Mouse (Mus musculus) limb, embryonic 14.5 days (tissue): ENCODE results near the gene Rbm4b. TPM values are rescaled to one million over a fixed set of nuclear protein-coding genes. Genes with fewer than 3 reads are reported as not detected.
A peak's percentile ranks its signal among the peaks of the same experiment; 100 is the strongest.

ENCODE experiments used
- ATAC-seq: fragments of 200-750 bp; cut with Nextera tagmentation; 2 replicates; pipeline ENCODE4 v1.8.0; 2017; ENCODE audit warnings: low read depth, moderate number of reproducible peaks, moderate TSS enrichment; ENCODE audit not compliant: low FRiP score
- DNase-seq: peaks from one replicate; pipeline ENCODE4 v3.0.0-alpha.2; 2015; ENCODE audit warnings: low spot score
- H3K27ac ChIP-seq: fragments of 300-500 bp; sonication (generic); replicated peaks from 2 replicates; pipeline ENCODE4 v1.5.1; 2014; ENCODE audit warnings: low read depth, mild to moderate bottlenecking, low read length, moderate library complexity, mixed read lengths
- H3K27me3 ChIP-seq: fragments of 300-500 bp; sonication (generic); 2 replicates; pipeline ENCODE4 v1.6.1; 2014; ENCODE audit warnings: low read length, mixed read lengths; ENCODE audit not compliant: control insufficient read depth, insufficient read depth
- H3K36me3 ChIP-seq: fragments of 300-500 bp; sonication (generic); 2 replicates; pipeline ENCODE4 v1.6.1; 2014; ENCODE audit warnings: mild to moderate bottlenecking, low read length, moderate library complexity, mixed read lengths; ENCODE audit not compliant: control insufficient read depth, insufficient read depth
- H3K4me1 ChIP-seq: fragments of 300-500 bp; sonication (generic); 2 replicates; pipeline ENCODE4 v1.6.1; 2014; ENCODE audit warnings: antibody characterized with exemption, low read length, mixed read lengths; ENCODE audit not compliant: control insufficient read depth, insufficient read depth
- H3K4me2 ChIP-seq: fragments of 300-500 bp; sonication (generic); replicated peaks from 2 replicates; pipeline ENCODE4 v1.6.1; 2014; ENCODE audit warnings: low read depth, mild to moderate bottlenecking, low read length, moderate library complexity; ENCODE audit not compliant: severe bottlenecking
- H3K4me3 ChIP-seq: fragments of 300-500 bp; sonication (generic); replicated peaks from 2 replicates; pipeline ENCODE4 v1.5.1; 2014; ENCODE audit warnings: low read length
- H3K9ac ChIP-seq: fragments of 300-500 bp; sonication (generic); 2 replicates; pipeline ENCODE4 v1.6.1; 2014; ENCODE audit warnings: mild to moderate bottlenecking, low read depth, low read length, moderate library complexity; ENCODE audit not compliant: severe bottlenecking
- H3K9me3 ChIP-seq: fragments of 300-500 bp; sonication (generic); 2 replicates; pipeline ENCODE4 v1.6.1; 2016; ENCODE audit warnings: low read length; ENCODE audit not compliant: control insufficient read depth
- POLR2A ChIP-seq: fragments of 200-500 bp; IDR thresholded peaks from 2 replicates; pipeline ENCODE4 v1.8.0; 2012; ENCODE audit warnings: inconsistent platforms, mild to moderate bottlenecking, moderate library complexity, borderline replicate concordance; ENCODE audit not compliant: insufficient read depth, insufficient read length; ENCODE audit errors: extremely low read depth
- WGBS: fragments of 180-500 bp; shearing (Covaris S2); extraction: QIAGEN DNeasy Blood & Tissue Kit; methylation state at CpG from one replicate; pipeline ENCODE4 v1.1.7; 2014; 5-methylcytosine and 5-hydroxymethylcytosine counted together
- polyA plus RNA-seq, 2 experiments: library from polyadenylated mRNA; depleted of rRNA in 1 of 2; stranded (reverse) in 1 of 2; unstranded in 1 of 2; fragments of >200 nt; fragmentation: Nextera tagmentation in 1 of 2; extraction: Ambion mirVana in 1 of 2; gene quantifications; 2 replicates each; pipeline versions ENCODE4 v1.2.1 to v1.2.3; 2012 to 2014

The Rbm4b gene
- polyA plus RNA-seq, 2 experiments = 36.9 to 63.2 TPM

GRCm38 (mm10) chr19:4795929-4796328 lies 39.6 kb downstream of the Rbm4b start:
- no peak for ATAC-seq
- H3K36me3 ChIP-seq = peaks cover 47% of the 10 kb centered on the region

GRCm38 (mm10) chr19:4797846-4798245 lies 41.5 kb downstream of the Rbm4b start:
- H3K27ac ChIP-seq = no peak overlapping the region
- H3K9ac ChIP-seq = no peak overlapping the region
- no peak for TF ChIP-seq POLR2A
- no peak for DNase-seq
- 95% methylated on average over 2 of the region's 2 CpGs for WGBS
- no peak overlapping the region for H3K4me3 ChIP-seq
- peaks cover 6% of the 10 kb centered on the region; the same call in 1 of the 2 replicates for H3K4me1 ChIP-seq
- no peaks in the 10 kb centered on the region for H3K27me3 ChIP-seq
- no peaks in the 10 kb centered on the region for H3K9me3 ChIP-seq
- H3K4me2 ChIP-seq = no peak overlapping the region
- H3K36me3 ChIP-seq = peaks cover 54% of the 10 kb centered on the region
- ATAC-seq = no peak

More at GRCm38 (mm10) chr19:4795929-4796328, 39.6 kb downstream of the Rbm4b start:
- Histone ChIP-seq H3K4me3 (no peak overlapping the region), H3K4me1 (peaks cover 13% of the 10 kb centered on the region), H3K9me3 (no peaks in the 10 kb centered on the region), H3K4me2 (no peak overlapping the region), H3K27me3 (no peaks in the 10 kb centered on the region), H3K27ac (no peak overlapping the region), H3K9ac (no peak overlapping the region)
- DNase-seq = no peak
- 85% methylated on average over 1 of the region's 1 CpGs for WGBS
- TF ChIP-seq POLR2A = no peak

- peaks cover 66% of the 10 kb centered on the region for H3K36me3 ChIP-seq
- DNase-seq (no peak), ATAC-seq (no peak)
- H3K4me2 ChIP-seq = no peak overlapping the region
- no peak for TF ChIP-seq POLR2A
- H3K27ac ChIP-seq = no peak overlapping the region
- H3K9me3 ChIP-seq = no peaks in the 10 kb centered on the region
- WGBS = 97% methylated on average over 5 of the region's 5 CpGs
- H3K4me3 ChIP-seq = no peak overlapping the region
- no peak overlapping the region for H3K9ac ChIP-seq
- H3K27me3 ChIP-seq = no peaks in the 10 kb centered on the region
- H3K4me1 ChIP-seq = peaks cover 5% of the 10 kb centered on the region; the same call in 1 of the 2 replicates
Measured at GRCm38 (mm10) chr19:4799083-4799482, 42.8 kb downstream of the Rbm4b start.

GRCm38 (mm10) chr19:4802691-4803091 lies 46.4 kb downstream of the Rbm4b start:
- Histone ChIP-seq H3K4me2 (no peak overlapping the region), H3K27me3 (no peaks in the 10 kb centered on the region), H3K36me3 (peaks cover 63% of the 10 kb centered on the region), H3K9ac (no peak overlapping the region), H3K9me3 (no peaks in the 10 kb centered on the region), H3K27ac (no peak overlapping the region), H3K4me1 (no peaks in the 10 kb centered on the region), H3K4me3 (no peak overlapping the region)
- DNase-seq (no peak), ATAC-seq (peak; percentile 34; the same call in 1 of the 2 replicates)
- WGBS = 97% methylated on average over 4 of the region's 7 CpGs
- no peak for TF ChIP-seq POLR2A

- DNase-seq (no peak), ATAC-seq (no peak)
- Histone ChIP-seq H3K27me3 (no peaks in the 10 kb centered on the region), H3K4me1 (0 out of 2 replicates have a peak, but pooled peaks cover 4% of the 10 kb centered on the region), H3K9ac (no peak overlapping the region), H3K27ac (no peak overlapping the region), H3K9me3 (no peaks in the 10 kb centered on the region), H3K4me2 (no peak overlapping the region), H3K36me3 (peaks cover 57% of the 10 kb centered on the region), H3K4me3 (no peak overlapping the region)
- TF ChIP-seq POLR2A = no peak
- WGBS = 92% methylated on average over 10 of the region's 10 CpGs
Measured at GRCm38 (mm10) chr19:4803283-4803682, 47.0 kb downstream of the Rbm4b start.
